ENCODE assay signal across 8 mouse cellular contexts in genomic region chr3:97628391-97629001, GRCm38 (mm10). TPM values are rescaled to one million over a fixed set of nuclear protein-coding genes. Genes with fewer than 3 reads are reported as not detected.
DNase-seq lines count a peak whose midpoint lies in the region; ATAC-seq and TF ChIP-seq lines count a peak whose summit lies in the region.

TSS of gene Fmo5 (plus strand) at chr3:97628804.

- H3K79me2 ChIP-seq in myocyte (ENCODE audit: control insufficient read depth, insufficient read depth), result no peaks in the 10 kb centered on the region

- peak within 1 kb of the TSS; percentile 42; the same call in 1 of the 2 replicates for H3K9ac ChIP-seq in hindbrain, embryonic 16.5 days (ENCODE audit: low read depth, low read length)
- H3K9ac ChIP-seq in liver, embryonic 12.5 days, result peak within 1 kb of the TSS; percentile 67

- H3K4me2 ChIP-seq in hindbrain, embryonic 16.5 days (ENCODE audit: low read length), result peak within 1 kb of the TSS; percentile 56
- peak within 1 kb of the TSS; percentile 74 for H3K4me2 ChIP-seq in liver, embryonic 12.5 days
- H3K4me2 ChIP-seq in myocyte (ENCODE audit: low read depth), result peak within 1 kb of the TSS; percentile 60

- TF ChIP-seq CTCF in brain, embryonic 14.5 days (IDR thresholded peaks at IDR 0.05; ENCODE audit: borderline replicate concordance, extremely low read depth, insufficient read depth, insufficient read length), result no peak

- H3K9me3 ChIP-seq in hindbrain, embryonic 16.5 days (ENCODE audit: control insufficient read depth, low read length), result no peaks in the 10 kb centered on the region
- no peaks in the 10 kb centered on the region for H3K9me3 ChIP-seq in liver, embryonic 12.5 days (replicated peaks)

- no peaks in the 10 kb centered on the region for H3K27me3 ChIP-seq in hindbrain, embryonic 16.5 days (replicated peaks; ENCODE audit: control insufficient read depth, insufficient read depth, low read length)
- no peaks in the 10 kb centered on the region for H3K27me3 ChIP-seq in liver, embryonic 12.5 days (replicated peaks)
- no peaks in the 10 kb centered on the region for H3K27me3 ChIP-seq in myocyte (ENCODE audit: control insufficient read depth, insufficient read depth, insufficient read length)

- peak within 1 kb of the TSS; percentile 34 for H3K4me3 ChIP-seq in hindbrain, embryonic 16.5 days (ENCODE audit: low read length)
- peak within 1 kb of the TSS; percentile 65 for H3K4me3 ChIP-seq in liver, embryonic 12.5 days
- H3K4me3 ChIP-seq in myocyte, result no peak within 1 kb of the TSS

- no peaks in the 10 kb centered on the region for H3K36me3 ChIP-seq in hindbrain, embryonic 16.5 days (ENCODE audit: control insufficient read depth, insufficient read depth, low read length)
- H3K36me3 ChIP-seq in liver, embryonic 12.5 days, result no peaks in the 10 kb centered on the region
- H3K36me3 ChIP-seq in myocyte (ENCODE audit: control insufficient read depth, insufficient read depth), result no peaks in the 10 kb centered on the region

- no peak for ATAC-seq in hindbrain, embryonic 16.5 days
- ATAC-seq in liver, embryonic 12.5 days, result peak; percentile 100

- H3K4me1 ChIP-seq in hindbrain, embryonic 16.5 days (ENCODE audit: control insufficient read depth, insufficient read depth, low read depth, low read length), result no peaks in the 10 kb centered on the region
- peaks cover 18% of the 10 kb centered on the region for H3K4me1 ChIP-seq in liver, embryonic 12.5 days

- 9% methylated on average over 18 of the region's 18 CpGs for WGBS in hindbrain, embryonic 16.5 days
- 2% methylated on average over 18 of the region's 18 CpGs for WGBS in liver, embryonic 12.5 days (ENCODE audit: insufficient replicate concordance)

- DNase-seq in CD8-positive naive resting alpha-beta T cell, adult 2 months (ENCODE audit: low read depth in 2 of 2, low spot score in 2 of 2), result peak; percentile 61 to 67
- peak; percentile 34 for DNase-seq in brain, embryonic 14.5 days (ENCODE audit: low read depth)
- DNase-seq in gastrocnemius, adult 8-10 months (ENCODE audit: low spot score in 2 of 2), result peak; percentile 59 to 65
- peak; percentile 69 for DNase-seq in testis, postnatal 10 days (ENCODE audit: low spot score)
- DNase-seq in layer of hippocampus, adult 9-10 months (ENCODE audit: low spot score), result no peak

- H3K27ac ChIP-seq in hindbrain, embryonic 16.5 days (ENCODE audit: low read depth, low read length), result no peak within 1 kb of the TSS
- H3K27ac ChIP-seq in liver, embryonic 12.5 days, result peak within 1 kb of the TSS; percentile 72

- TF ChIP-seq POLR2A in brain, embryonic 14.5 days (IDR thresholded peaks at IDR 0.05; ENCODE audit: borderline replicate concordance, extremely low read depth, insufficient read depth, insufficient read length, poor library complexity, severe bottlenecking), result no peak
- no peak for TF ChIP-seq POLR2A in myocyte (IDR thresholded peaks at IDR 0.05; ENCODE audit: insufficient read length, low read depth)

- no peak within 1 kb of the TSS for H3ac ChIP-seq in myocyte (ENCODE audit: control insufficient read depth, insufficient read length)

TF ChIP-seq in myocyte, 11 proteins besides CTCF, POLR2A, EP300 and RAD21:
- no peak for TF ChIP-seq SRF (IDR thresholded peaks at IDR 0.05; ENCODE audit: control insufficient read depth, insufficient read length, low read depth)
- no peak for TF ChIP-seq E2F4 (IDR thresholded peaks at IDR 0.05; ENCODE audit: insufficient read depth)
- no peak for TF ChIP-seq MYOD1 (IDR thresholded peaks at IDR 0.05; ENCODE audit: control insufficient read depth in 1 of 3, insufficient read length in 2 of 3, low read depth in 2 of 3)
- TF ChIP-seq POLR2AphosphoS2 (IDR thresholded peaks at IDR 0.05; ENCODE audit: insufficient read length, low read depth), result no peak
- TF ChIP-seq MAX (IDR thresholded peaks at IDR 0.05; ENCODE audit: low read depth), result no peak
- no peak for TF ChIP-seq CEBPB (IDR thresholded peaks at IDR 0.05; ENCODE audit: insufficient read depth, poor library complexity, severe bottlenecking)
TF ChIP-seq in myocyte: peak in this region for 0.

RNA-seq across cellular contexts. Expression of gene Fmo5, which starts in this region (rescaled TPM):
- 0.57 and 0.66 TPM in 2 replicates for polyA plus RNA-seq in brain, embryonic 14.5 days (2012; rRNA removed)
- 1 to 10 TPM; 5.9 to 7.6 (median 7.5) TPM for total RNA-seq in gastrocnemius, adult 8-10 months (2022)
- polyA plus RNA-seq in hindbrain, embryonic 16.5 days (2015; fragmentation: Nextera tagmentation; extraction: Ambion mirVana), result 1.1 TPM in 2 replicates
- polyA plus RNA-seq in liver, embryonic 12.5 days (2016; fragmentation: Nextera tagmentation; extraction: Ambion mirVana), result 5.6 and 5.7 TPM in 2 replicates
- 0.17 TPM for polyA plus RNA-seq in myocyte (2012; fragmentation: generic; extraction: Trizol)

Comparison
In these comparisons a context has a peak if more than half of its experiments do, and no peak if none do; other contexts are left out.
1. Peak in DNase-seq in brain, embryonic 14.5 days; RNA of the gene not detected or under 1 TPM.